Mouse (Mus musculus): ENCODE results near the gene Pi4k2b.

GRCm38 (mm10) chr5:52812456-52812855 is 71.1 kb downstream of the Pi4k2b start:
- TF ChIP-seq GATA1 (IDR thresholded peaks at IDR 0.05; ENCODE audit: borderline replicate concordance, low read length) (no peak), FLI1 (IDR thresholded peaks at IDR 0.05; ENCODE audit: low read length) (no peak)

Data from megakaryocyte, embryonic 14.5 days (primary cell).